Mouse (Mus musculus): ENCODE data around the gene Memo1. TPM values are rescaled to one million over a fixed set of nuclear protein-coding genes. Genes with fewer than 3 reads are reported as not detected.
"Not testable (repeated sequence)": the region's sequence is repeated elsewhere in the genome, so short reads cannot be mapped to it uniquely, and the experiment has no call there.

Gene Memo1
- total RNA-seq (2021) = 10 to 100 TPM; 88.3 to 94.1 TPM
- long read RNA-seq, experiment 1, transcript Memo1-210 (9 exons, 3,163 nt) = major isoform, 19 of 29 reads
- long read RNA-seq, experiment 1, partial matches to known transcripts = 4 of 29 reads
- long read RNA-seq, experiment 1, other reads (novel, unspliced or antisense) = 6 of 29 reads
- long read RNA-seq, experiment 2, transcript Memo1-210 (9 exons, 3,163 nt) = major isoform, 32 of 60 reads
- long read RNA-seq, experiment 2, partial matches to known transcripts = 14 of 60 reads
- long read RNA-seq, experiment 2, other reads (novel, unspliced or antisense) = 14 of 60 reads

DNA sequence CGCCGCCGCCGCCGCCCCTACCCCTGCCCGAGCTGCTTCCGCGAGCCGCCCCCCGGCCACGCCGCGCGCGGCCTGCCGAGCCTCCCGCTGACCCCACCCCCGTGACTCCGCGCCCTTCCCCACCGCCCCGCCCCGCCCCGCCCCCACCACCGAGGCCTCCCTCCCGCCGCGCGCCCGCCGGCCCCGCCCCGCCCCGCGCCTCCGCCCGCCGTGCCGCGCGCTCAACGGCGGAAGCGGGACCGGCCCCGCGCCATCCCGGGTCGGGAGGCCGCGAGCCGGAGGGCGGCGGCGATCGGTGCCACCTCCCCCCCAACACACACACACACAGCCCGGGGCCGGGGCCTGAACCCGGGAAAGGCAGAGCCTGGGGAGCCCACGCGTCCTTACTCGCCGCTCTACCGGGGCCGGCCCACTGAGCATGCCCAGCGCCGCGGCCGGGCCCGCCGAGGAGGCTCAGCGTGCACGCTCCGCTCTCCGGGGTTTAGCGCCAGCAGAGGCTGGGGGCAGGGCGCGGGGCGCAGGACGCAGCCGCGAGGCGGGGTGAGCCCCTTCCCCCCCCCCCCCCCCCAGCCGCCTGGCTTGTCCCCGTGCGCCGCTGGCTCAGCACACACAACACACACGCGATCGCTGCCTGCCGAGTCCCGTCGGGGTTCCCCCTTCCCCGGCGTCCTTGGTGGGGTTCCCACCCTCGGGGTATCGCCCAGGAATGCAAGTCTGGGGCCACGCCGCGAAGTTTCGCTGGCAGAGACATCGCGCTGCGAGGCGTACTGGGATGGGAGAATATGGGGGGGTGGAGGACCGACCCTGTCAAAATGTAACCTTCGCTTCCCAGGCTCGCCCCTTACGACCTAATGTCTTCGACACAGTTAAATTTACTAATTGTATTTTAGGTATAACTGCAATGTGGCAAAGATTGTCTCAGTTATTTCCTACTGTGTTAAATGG lies at the start of gene Memo1:
Gene Memo1 (minus strand): TSS at position 496 of the 945 bp plus-strand sequence.
- DNase-seq (ENCODE audit: low spot score in 2 of 2) = peak; percentile 67 to 70

DNA sequence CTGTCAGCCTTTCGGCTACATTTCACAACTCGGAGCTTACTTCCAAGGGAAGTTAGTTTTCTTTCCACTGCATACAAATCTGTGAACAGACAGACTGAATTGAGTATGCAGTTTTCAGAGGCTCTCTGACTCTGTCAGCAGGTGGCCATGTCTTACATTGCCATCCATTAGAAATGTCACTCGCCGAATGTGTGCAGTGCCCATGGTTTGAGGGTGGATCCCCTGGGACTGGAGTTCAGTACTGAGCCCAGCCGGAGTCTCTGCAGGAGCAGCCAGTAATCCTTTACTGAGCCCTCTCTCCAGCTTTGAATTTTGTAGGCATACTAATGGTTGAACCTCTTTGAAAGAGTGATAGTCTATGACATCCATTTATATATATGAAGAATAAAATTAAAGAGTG lies 45.8 kb upstream of the Memo1 start:
- no peak for DNase-seq (ENCODE audit: low spot score in 2 of 2)

DNA sequence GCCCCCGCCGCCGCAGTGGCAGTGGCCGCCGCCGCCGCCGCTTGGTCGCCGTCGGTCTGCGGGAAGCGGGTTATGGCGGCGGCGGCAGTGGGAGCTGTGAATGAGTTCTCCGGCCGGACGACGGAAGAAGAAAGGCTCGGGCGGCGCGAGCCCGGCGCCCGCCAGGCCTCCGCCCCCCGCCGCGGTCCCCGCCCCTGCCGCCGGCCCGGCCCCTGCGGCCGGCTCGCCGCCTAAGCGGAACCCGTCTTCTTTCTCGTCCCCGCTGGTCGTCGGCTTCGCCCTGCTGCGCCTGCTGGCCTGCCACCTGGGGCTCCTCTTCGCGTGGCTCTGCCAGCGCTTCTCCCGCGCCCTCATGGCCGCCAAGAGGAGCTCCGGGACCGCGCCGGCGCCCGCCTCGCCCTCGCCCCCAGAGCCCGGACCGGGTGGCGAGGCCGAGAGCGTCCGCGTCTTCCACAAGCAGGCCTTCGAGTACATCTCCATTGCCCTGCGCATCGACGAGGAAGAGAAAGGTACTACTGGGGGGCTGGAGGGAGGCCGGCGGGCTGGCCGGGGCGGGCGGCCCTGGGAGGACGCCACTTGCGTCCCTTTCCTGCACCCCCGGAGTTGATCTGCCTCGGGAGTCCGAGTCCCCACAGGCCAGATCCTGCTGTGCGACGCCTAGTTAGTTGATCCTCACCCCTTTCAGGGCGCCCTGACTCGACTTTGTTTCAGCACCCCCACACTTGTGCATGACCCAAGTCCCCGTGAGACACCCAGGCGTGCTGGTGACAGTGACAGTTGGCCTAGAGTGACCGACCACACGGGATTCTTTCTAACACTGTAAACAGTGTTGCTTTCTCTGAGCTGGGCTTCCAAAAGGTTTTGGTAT lies 43.9 kb upstream of the Memo1 start, which contains the start of gene Spast:
Gene Spast (plus strand): TSS at position 51 of the 868 bp plus-strand sequence.
- DNase-seq (ENCODE audit: low spot score in 2 of 2) = peak; percentile 49 to 53

DNA sequence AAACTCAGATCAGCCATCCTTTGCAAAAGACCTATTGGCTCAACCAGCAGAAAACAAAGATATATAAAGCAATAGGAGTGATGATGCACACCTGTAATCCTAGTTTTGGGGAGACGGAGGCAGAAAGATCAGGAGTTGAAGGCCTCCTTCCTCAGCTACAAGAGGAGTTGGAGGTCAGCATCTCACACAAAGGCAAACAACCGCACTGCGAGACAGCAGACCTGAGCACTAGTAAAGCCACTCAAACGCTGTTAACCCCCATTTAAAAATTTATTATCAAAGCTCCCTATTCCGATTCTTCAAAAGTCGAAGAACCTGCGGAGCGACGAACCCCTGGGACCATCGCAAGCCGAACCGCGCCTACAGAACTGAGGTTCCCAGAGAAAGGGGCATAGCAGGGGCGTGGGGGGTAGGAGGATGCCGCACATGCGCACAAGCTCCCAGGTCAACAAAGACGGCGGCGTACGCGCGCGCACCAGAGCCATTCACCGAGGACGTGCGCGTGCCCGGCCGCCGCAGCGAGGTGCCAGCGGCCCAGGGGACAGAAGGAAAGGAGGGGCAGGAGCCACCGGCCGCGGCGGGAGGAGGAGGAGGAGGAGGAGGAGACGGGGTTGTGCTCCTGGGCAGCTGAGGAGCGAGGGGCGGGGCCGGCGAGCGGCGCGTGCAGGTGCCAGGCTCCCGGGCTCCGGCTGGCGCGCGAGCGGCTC lies 43.1 kb upstream of the Memo1 start:
- peak; percentile 89 for DNase-seq (ENCODE audit: low spot score in 2 of 2)

DNA sequence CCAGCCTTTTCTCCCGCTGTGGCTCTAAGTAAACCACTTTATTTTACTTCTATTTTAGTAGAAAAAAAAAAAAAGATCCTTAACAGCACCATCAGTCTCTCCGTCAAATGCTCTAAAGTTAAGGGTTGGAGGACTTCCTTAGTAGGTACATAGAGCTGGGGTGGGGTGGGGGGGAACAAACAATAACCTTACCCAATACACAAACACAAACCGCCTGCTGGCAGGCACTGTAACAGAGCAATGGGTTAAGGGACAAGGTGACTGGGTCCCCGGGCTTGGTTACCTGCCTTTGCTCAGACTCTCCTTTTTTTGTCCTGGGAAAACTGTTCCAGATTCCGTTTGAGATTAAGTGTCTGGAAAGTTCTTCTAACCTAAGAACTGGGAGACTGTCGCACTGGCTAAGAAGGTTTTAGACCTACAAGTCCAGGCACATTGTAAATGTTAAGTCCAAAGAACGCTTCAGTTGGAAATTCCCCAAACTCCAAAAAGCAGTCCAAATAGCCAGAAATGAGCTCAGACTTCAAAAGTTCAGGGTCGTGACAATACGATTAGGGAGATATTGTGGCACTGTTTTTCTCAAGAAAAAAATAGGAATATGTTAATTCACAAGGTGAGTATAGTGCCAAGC lies 35.8 kb upstream of the Memo1 start:
- no peak for DNase-seq (ENCODE audit: low spot score in 2 of 2)

DNA sequence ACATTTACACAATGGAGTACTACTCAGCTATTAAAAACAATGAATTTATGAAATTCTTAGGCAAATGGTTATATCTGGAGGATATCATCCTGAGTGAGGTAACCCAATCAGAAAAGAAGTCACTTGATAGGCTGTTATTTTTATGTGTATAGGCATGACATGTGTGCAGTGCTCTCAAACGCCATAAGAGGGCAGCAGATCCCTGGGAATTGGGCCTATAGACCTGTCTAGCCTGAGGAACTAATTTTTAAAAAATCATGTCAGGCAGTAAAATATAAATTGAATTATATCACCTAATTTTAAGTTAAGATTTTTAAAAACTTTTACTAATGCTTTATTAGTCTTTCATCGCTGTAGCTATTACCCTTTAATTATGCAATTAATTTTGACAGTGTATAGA lies 32.8 kb upstream of the Memo1 start:
- not testable (repeated sequence) for DNase-seq (ENCODE audit: low spot score in 2 of 2)

DNA sequence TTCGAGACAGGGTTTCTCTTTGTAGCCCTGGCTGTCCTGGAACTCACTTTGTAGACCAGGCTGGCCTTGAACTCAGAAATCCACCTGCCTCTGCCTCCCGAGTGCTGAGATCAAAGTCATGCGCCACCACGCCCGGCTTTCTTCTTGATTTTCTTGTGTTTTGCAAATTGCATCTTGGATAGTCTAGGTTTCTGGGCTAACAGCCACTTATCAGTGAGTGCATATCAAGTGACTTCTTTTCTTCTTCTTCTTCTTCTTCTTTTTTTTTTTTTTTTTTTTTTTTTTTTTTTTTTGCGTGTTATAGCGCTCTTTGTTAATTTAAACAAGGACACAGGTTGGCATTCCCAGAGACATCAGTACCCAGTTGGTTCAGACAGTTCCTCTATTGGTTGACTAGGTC lies 31.9 kb upstream of the Memo1 start:
- DNase-seq (ENCODE audit: low spot score in 2 of 2) = not testable (repeated sequence)

DNA sequence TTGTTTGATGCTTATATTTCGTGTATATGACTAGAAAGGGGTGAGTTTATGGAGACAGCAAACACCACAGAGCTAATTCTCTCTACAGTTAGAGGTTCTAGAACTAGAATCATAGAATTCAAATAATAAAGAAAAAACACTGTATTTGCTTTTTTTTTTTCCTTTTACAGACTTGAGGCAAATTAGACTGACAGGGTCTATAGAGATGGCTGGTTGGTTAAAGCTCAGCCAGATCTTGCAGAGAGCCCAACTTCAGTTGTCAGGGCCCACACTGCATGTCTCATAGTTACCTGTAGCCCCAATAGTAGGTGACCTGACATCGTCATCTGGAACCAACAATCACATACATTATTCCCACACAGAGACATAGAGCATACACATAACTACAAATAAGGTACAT lies 28.5 kb upstream of the Memo1 start, which contains the start of gene Dpy30:
Gene Dpy30 (minus strand): TSS at position 101 of the 400 bp plus-strand sequence.
- no peak for DNase-seq (ENCODE audit: low spot score in 2 of 2)

DNA sequence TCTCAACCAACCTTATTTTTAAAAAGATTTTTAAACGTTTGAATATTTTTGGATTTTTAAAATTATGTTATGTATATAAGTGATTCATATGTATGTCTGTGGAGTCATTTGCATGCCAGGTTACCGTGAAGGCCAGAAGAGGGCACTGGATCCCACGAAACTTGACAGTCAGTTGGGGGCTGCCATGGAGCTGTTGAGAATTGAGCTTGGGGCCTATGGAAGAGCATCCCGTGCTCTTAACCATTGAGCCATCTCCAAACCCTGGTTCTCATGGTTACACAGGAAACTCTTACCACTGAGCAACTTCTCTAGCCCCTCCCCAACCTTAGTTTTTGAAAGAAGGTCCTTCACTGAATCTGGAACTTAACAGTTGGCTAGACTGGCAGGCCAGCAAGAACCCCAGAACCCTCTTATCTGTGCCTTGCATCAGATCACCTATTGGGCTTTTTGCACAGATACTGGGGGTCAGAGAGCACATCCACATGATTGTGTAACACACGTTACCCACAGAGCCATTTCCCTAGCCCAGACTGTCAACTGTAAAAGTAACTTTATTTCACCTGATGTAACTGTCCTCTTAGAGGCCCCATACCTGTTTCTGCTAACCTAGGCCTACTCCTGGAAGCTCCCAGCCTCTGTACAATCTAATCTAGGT lies 27.2 kb upstream of the Memo1 start:
- DNase-seq (ENCODE audit: low spot score in 2 of 2) = no peak

DNA sequence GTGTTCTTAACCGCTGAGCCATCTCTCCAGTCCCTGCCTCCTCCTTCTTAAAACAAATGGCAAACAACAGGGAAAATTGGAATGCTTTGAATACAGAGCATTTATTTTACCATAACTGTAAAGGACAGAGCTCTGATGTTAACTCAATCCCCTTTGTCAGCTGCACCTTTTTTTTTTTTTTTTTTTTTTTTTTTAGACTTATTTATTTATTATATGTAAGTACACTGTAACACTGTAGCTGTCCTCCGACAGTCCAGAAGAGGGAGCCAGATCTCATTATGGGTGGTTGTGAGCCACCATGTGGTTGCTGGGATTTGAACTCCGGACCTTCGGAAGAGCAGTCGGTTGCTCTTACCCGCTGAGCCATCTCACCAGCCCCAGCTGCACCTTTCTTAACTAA lies 23.4 kb upstream of the Memo1 start:
- DNase-seq (ENCODE audit: low spot score in 2 of 2) = no peak

DNA sequence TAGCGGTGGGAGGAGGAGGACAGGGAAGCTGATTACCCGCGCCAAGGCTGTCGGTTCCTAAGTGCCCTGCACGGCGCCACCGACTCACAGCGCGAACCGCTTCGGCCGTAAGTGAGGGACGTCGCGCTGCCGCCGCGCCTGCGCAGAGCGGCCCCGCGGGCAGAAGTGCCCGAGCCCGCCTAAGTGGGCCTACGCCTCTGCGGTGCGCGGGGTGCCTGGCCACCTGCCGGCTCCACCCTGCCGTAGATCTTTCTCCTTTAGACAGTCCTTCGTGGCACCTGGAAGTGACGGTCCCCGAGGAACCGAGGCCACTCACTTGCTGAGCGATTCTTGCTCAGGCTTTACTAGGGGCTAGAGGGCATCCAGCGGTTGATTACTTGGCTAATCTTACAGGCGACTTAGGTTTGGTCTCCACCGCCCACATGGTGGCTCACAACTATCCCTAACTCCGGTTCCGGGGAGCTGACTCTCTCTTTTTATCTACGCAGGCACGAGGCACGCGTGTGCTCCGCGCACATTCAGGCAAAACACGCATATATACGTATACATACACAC lies 21.1 kb upstream of the Memo1 start:
- peak; percentile 78 to 81 for DNase-seq (ENCODE audit: low spot score in 2 of 2)

DNA sequence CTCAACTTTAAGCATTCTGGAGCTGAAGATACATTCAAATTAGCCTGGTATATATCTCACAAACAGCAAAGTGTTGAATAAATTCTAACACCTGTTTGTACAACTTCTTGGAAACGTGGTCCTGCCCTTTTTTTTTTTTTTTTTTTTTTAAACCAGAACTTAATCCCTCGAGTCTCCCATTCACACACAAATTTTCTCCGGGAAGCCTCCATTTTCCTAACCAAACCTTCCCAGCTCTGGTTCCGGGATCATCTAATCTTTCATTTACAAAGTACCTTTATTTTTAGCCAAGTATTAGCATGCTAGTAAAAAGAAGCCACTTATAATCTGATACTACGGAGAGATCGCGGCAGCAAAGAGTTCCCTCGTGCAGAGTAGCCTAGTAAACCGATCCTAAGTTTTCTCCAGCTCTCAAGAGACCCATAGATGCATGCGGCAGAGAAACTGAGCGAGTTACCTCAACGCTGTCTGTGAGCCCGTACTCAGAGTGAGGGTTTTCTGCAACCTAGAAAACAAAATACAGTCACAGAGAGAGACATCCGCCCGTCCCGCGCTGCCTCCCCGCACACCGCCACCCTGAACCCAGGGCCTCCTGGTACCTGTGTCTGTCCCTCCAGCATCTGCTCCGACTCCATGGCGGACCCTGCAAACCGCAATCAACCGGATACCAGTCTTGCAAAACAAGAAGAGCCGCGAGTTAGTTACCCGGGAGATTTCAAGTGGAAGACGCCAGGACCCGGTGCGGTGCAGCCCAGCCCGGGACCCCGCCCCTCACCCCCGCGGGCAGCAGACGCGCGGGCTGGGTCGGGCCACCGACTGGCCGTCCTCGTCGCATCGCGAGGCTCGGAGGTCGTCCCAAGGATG lies 20.4 kb upstream of the Memo1 start:
- no peak for DNase-seq (ENCODE audit: low spot score in 2 of 2)

DNA sequence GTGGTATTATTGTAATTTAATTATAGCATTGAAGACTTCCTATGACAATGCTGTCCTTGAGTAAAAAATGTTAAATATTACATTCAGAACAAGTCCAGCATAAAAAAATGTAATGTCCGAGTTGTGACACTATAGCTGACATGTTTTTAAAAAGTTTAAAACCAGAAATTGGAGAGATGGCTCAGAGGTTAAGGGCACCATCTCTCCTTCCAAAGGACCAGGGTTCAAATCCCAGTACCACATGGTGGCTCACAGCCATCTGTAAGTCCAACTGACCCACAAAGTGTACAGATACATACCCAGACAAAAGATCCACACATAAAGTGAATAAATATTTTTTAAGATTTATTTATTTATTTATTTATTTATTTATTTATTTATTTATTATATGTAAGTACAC lies 10.7 kb upstream of the Memo1 start:
- no peak for DNase-seq (ENCODE audit: low spot score in 2 of 2)

DNA sequence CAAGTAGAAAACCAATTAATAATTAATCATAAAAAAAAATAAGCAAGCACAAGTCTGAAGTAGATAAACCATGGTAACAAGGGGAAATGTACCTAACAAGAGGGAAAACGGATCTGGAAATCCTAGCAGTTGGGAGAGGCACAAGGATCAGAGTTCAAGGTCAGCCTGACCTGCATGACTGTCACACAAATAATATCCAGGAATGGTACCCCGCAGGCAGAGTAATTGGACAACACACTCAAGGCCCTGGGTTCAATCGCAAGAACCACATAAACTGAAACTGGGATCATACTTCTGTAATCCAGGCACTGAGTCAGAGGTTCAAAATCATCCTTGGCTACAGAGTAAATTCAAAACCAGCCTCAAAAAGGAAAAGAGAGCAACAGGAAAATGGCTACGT lies 10.3 kb upstream of the Memo1 start:
- DNase-seq (ENCODE audit: low spot score in 2 of 2) = no peak

DNA sequence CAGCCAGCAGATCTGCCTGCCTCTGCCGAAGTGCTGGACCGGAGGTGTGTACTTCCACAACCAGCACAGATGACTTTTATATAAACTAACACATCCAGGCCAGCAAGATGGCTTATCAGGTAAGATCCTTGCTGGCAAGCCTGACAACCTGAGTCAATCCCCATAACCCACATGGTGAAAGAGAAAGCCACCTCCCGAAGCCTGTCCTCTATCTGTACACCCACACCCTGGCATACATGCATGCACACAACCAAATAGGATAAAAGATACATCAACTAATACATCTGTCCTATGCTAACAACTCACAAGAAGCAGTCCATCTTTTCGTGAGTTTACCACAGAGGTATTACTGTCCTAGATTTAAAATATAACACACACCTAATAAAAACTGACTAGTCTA lies 8.7 kb upstream of the Memo1 start:
- DNase-seq (ENCODE audit: low spot score in 2 of 2) = no peak

DNA sequence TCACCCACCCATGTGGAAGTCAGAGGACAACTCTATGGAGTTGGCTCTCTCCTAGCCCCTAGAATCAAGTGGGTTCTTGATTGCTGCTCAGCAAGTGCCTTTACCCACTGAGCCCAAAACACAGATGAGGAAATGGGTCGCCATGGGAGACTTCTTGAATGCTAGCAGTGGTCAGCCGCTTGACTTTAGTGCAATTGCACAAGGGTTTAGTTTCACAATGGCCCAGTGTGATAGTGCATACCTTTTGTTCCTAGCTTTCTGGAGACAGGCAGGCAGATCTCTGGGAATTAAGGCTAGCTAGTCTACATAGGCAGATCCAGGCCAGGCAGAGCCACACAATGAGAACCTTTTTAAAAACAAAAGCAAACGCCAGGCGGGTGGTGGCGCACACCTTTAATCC lies 4.8 kb upstream of the Memo1 start:
- DNase-seq (ENCODE audit: low spot score in 2 of 2) = no peak

DNA sequence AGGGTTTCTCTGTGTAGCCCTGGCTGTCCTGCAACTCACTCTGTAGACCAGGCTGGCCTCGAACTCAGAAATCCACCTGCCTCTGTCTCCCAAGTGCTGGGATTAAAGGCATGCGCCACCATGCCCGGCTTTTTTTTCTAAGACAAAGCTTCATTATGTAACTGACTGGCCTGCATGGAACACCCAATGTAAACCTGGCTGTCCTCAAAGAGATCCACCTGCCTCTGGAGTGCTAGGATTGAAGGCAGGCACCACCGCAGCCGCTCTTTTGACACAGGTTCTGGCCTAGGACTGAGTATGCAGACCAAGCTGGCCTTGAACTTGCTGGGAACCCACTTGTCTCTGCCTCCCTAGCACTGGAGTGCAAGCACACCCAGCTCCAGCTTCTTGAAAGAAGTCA lies 1.7 kb upstream of the Memo1 start:
- DNase-seq (ENCODE audit: low spot score in 2 of 2) = not testable (repeated sequence)

Measured in adrenal gland, postnatal 4 days (tissue).